Mouse (Mus musculus): ENCODE data around the gene Jag2.

DNA sequence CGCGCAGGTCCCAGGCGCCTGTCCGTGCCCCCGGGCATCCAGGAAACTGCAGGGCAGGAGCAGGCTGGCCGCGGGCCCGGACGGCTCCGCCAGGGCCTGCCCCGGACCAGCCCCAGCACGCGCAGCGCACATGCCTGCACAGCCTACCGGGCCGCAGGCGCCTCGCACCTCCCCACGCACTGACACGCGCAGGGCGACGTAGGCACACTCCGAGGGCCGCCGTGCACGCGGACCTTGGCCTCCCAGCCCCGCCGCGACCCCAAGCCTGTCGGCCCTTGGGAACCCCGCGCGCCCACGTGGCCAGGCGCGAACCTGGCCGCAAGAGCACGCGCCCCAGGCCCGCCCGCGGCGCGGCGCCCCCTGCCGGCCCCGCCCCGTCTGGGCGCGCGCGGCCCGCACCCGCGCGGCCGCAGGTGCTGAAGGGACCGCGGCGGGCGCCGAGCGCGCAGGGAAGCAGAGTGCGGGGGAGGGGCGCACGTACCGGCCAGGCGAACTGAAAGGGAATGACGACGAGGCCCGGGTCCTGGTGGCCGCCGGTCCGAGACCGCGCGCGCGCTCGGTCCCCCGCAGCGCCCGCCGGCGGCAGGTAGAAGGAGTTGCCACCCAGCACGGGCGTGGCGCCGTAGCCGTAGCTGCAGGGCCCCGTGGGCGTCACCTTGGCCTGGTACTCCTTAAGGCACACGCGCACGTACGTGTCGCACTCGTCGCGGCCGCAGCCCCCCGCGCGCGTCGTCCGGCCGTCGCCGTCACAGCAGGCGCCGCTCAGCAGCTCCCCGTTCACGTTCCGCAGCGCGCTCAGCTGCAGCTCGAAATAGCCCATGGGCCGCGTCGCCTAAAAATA lies 955 bp downstream of the Jag2 start:
- TF ChIP-seq ZNF384 (IDR thresholded peaks at IDR 0.05; ENCODE audit: low read depth, low read length) (no peak), MAFK (IDR thresholded peaks at IDR 0.05; ENCODE audit: insufficient read depth, low read depth, low read length) (no peak)

All from ES-E14 (cell line).